Mouse (Mus musculus): ENCODE measurements around the gene Gm10974. TPM values are rescaled to one million over a fixed set of nuclear protein-coding genes. Genes with fewer than 3 reads are reported as not detected.

The Gm10974 gene
- polyA plus RNA-seq, 1 experiment from 2014 or later: not detected

DNA sequence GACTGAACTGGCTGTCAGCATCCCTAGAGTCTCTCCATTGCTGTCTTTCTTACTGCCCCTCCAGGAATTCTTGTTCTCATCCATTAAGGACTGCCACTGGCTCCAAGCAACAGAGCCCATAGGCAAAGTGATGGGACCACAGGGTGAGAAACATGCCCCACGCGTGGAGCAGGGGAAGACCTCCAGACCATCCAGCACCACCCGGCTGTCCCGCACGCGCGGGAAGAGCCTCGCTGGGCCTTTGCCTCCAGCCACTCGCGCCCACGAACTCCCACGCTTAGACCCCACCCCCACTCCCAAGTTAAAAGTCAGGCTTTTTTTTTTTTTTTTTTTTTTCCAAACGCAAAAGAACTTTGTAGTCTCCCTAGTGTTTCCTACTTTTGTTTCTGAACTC, 21.7 kb downstream of the Gm10974 start:
- Histone ChIP-seq H3K27ac (ENCODE audit: low read depth, low read length) (no peak overlapping the region), H3K9ac (ENCODE audit: low read depth, low read length) (peak overlapping the region; percentile 60; the same call in 1 of the 2 replicates), H3K4me3 (ENCODE audit: low read depth, low read length) (peak overlapping the region; percentile 55), H3K27me3 (ENCODE audit: control insufficient read depth, insufficient read depth, low read length) (peaks cover 7% of the 10 kb centered on the region; the same call in 1 of the 2 replicates), H3K9me3 (ENCODE audit: control insufficient read depth, low read length) (no peaks in the 10 kb centered on the region), H3K4me2 (replicated peaks; ENCODE audit: low read depth, low read length) (peak overlapping the region; percentile 99), H3K4me1 (replicated peaks; ENCODE audit: control insufficient read depth, insufficient read depth, low read length) (0 out of 2 replicates have a peak, but pooled peaks cover 2% of the 10 kb centered on the region), H3K36me3 (ENCODE audit: control insufficient read depth, insufficient read depth, low read length) (no peaks in the 10 kb centered on the region)
- WGBS: 1% methylated on average over 13 of the region's 13 CpGs
- DNase-seq (ENCODE audit: low spot score) (peak; percentile 43), ATAC-seq (ENCODE audit: low FRiP score) (peak; percentile 22; the same call in 1 of the 2 replicates)

DNA sequence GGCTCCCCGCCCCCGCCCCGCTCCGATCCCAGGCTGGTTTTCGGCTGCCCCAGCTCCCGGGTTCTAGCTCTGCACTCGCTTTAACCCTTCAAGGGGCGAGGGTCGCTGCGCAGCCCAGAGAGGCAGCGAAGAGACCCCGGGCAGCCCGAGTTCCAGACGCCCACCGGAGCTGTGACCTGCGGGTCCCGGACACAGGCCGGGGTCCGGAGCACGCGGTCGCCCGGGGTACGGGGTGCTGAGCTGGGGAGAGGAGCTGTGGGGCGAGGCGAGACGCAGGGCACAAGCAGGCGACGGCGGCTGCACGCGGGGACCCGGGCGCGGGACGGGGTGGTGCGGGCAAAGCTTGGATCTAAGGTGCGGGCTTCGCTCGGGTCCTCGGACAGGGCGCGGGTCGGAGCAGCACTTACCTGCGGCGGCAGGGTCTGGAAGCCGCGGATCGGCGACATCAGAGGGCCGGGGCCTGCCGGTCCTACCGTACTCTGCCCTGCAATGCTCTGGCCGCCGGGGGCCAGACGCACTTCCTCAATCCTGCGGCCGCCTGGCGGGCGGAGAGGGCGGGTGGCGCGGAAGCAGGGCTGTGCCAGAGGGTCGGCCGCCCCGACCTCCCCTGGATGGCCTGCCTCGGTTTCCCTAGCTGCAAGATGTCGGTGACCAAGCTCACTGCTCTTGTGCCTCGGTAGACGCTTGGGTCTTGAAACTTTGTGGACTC, 22.3 kb downstream of the Gm10974 start, which contains the start of gene Lrrk1:
Lrrk1 (minus strand) TSS at position 538 of the 709 bp plus-strand sequence.
- peaks cover 7% of the 10 kb centered on the region; the same call in 1 of the 2 replicates for H3K27me3 ChIP-seq (ENCODE audit: control insufficient read depth, insufficient read depth, low read length)
- H3K27ac ChIP-seq (ENCODE audit: low read depth, low read length): no peak within 1 kb of the TSS
- ATAC-seq (ENCODE audit: low FRiP score) (peak; percentile 79), DNase-seq (ENCODE audit: low spot score) (peak; percentile 80)
- peak within 1 kb of the TSS; percentile 60 for H3K9ac ChIP-seq (ENCODE audit: low read depth, low read length)
- no peaks in the 10 kb centered on the region for H3K36me3 ChIP-seq (ENCODE audit: control insufficient read depth, insufficient read depth, low read length)
- H3K9me3 ChIP-seq (ENCODE audit: control insufficient read depth, low read length): no peaks in the 10 kb centered on the region
- peak within 1 kb of the TSS; percentile 99 for H3K4me2 ChIP-seq (replicated peaks; ENCODE audit: low read depth, low read length)
- H3K4me1 ChIP-seq (replicated peaks; ENCODE audit: control insufficient read depth, insufficient read depth, low read length): 0 out of 2 replicates have a peak, but pooled peaks cover 2% of the 10 kb centered on the region
- WGBS: under 1% methylated on average over 69 of the region's 70 CpGs
- peak within 1 kb of the TSS; percentile 55 for H3K4me3 ChIP-seq (ENCODE audit: low read depth, low read length)

DNA sequence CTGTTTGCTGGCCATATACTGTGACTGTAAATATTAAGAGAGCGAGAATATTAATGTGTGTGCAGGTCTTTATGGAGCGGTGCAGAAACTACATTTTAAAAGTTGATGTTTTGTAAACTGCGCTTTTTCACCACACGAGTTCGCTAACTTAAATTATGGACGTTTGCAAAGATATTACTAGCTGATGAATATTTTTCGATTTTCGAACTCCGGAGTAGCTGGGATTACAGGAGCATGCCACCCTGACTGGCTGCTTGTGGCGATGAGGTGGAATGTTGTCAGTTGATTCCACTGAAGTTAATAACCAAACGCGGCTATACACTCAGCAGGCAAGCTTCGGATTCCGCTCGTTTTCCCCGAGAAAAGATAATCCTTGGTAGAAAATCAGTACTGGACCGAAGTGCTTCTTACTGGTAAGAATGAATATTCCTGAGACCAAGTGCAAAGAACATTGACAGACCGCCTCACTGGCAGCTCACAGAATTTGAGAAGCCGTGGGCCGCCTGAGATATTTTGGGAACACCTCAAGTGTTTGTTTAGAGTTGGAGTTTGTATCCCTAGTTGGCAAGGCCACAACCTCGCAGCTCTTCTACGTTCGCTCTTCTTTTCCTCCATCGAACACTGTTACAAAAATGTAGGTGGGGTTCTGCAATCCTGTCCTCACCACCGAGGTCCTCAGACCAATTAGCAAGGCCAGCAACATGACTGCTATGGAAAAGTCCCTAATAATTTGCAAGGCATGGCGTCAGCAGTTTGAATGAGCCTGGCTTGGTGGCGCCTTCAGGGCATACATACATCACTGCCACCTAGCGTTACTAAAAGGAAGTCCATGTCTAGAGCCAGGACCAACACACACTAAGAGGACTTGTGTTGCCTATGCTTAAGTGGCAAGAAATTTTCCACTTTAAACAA, 23.2 kb downstream of the Gm10974 start:
- Histone ChIP-seq H3K9me3 (ENCODE audit: control insufficient read depth, low read length) (no peaks in the 10 kb centered on the region), H3K27ac (ENCODE audit: low read depth, low read length) (no peak overlapping the region), H3K9ac (ENCODE audit: low read depth, low read length) (peak overlapping the region; percentile 60; the same call in 1 of the 2 replicates), H3K36me3 (ENCODE audit: control insufficient read depth, insufficient read depth, low read length) (no peaks in the 10 kb centered on the region), H3K4me2 (replicated peaks; ENCODE audit: low read depth, low read length) (peak overlapping the region; percentile 99), H3K4me1 (replicated peaks; ENCODE audit: control insufficient read depth, insufficient read depth, low read length) (0 out of 2 replicates have a peak, but pooled peaks cover 2% of the 10 kb centered on the region), H3K27me3 (ENCODE audit: control insufficient read depth, insufficient read depth, low read length) (peaks cover 7% of the 10 kb centered on the region; the same call in 1 of the 2 replicates), H3K4me3 (ENCODE audit: low read depth, low read length) (peak overlapping the region; percentile 55)
- ATAC-seq (ENCODE audit: low FRiP score) (peak; percentile 72; the same call in 1 of the 2 replicates), DNase-seq (ENCODE audit: low spot score) (peak; percentile 79)
- 15% methylated on average over 28 of the region's 28 CpGs for WGBS

DNA sequence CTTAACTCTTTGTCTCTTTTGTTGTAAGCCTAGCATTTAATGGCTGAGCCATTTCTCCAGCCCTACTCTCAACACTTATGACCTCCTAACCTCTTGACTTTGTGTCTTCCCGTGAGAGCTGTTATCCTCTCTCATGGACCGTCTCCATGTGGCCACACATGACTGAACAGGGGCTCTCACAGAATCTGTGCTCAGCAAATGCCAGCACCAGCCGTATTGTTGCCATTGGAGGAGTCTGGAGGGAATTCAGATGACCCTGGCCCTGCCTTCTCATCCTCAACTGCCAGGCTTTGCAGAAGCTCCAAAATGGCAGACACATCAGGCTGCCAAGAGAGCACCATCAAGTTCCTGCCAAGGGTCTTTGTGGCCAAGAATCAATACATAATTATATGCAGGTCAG, 31.6 kb downstream of the Gm10974 start:
- Histone ChIP-seq H3K36me3 (ENCODE audit: control insufficient read depth, insufficient read depth, low read length) (no peaks in the 10 kb centered on the region), H3K4me2 (replicated peaks; ENCODE audit: low read depth, low read length) (no peak overlapping the region), H3K4me3 (ENCODE audit: low read depth, low read length) (no peak overlapping the region), H3K27me3 (ENCODE audit: control insufficient read depth, insufficient read depth, low read length) (no peaks in the 10 kb centered on the region), H3K9ac (ENCODE audit: low read depth, low read length) (no peak overlapping the region), H3K27ac (ENCODE audit: low read depth, low read length) (no peak overlapping the region), H3K9me3 (ENCODE audit: control insufficient read depth, low read length) (no peaks in the 10 kb centered on the region), H3K4me1 (replicated peaks; ENCODE audit: control insufficient read depth, insufficient read depth, low read length) (no peaks in the 10 kb centered on the region)
- WGBS: 33% methylated on average over 3 of the region's 3 CpGs
- DNase-seq (ENCODE audit: low spot score): no peak
- ATAC-seq (ENCODE audit: low FRiP score): no peak

DNA sequence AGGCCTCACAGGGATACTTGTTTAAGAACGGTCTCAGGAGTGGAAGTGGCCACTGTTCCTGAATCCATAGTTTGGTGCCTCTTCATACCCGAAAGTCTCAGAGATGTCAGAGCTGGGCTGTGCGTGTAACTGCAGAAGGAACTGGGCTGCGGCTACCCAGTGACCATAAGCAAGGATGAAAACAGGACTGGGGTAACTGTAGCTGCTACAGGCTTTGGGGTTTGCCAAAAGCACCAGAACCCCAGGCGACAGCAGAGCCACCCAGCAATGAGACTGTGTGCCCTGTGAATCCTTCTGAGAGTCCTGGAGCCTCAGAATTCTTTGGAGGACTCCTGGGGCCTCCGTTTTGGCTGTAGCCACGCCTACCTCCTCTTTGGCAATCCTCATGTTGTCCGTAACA, 35.9 kb downstream of the Gm10974 start:
- Histone ChIP-seq H3K4me2 (replicated peaks; ENCODE audit: low read depth, low read length) (no peak overlapping the region), H3K27ac (ENCODE audit: low read depth, low read length) (no peak overlapping the region)
- 69% methylated on average over 8 of the region's 8 CpGs for WGBS

DNA sequence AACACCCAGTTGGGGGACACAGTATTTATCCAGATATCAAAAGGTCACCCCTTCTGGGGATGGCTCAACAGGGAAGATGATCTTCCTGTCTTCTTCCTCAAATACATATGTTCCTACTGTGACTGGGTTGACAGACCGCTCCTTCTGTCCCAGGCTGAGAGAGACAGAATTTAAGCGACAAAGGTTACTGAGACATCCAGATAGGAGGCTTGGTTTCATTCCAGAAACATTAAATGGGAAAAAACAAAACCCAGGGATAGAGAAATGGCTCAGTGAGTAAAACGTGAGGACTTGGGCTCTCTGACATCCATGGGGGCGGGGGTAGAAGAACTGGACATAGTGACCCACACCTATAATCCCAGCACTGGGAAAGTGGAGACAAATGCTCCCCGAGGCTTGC, 37.2 kb downstream of the Gm10974 start:
- H3K4me1 ChIP-seq (replicated peaks; ENCODE audit: control insufficient read depth, insufficient read depth, low read length): no peaks in the 10 kb centered on the region
- no peak overlapping the region for H3K4me2 ChIP-seq (replicated peaks; ENCODE audit: low read depth, low read length)
- no peaks in the 10 kb centered on the region for H3K27me3 ChIP-seq (ENCODE audit: control insufficient read depth, insufficient read depth, low read length)
- H3K9ac ChIP-seq (ENCODE audit: low read depth, low read length): no peak overlapping the region
- H3K4me3 ChIP-seq (ENCODE audit: low read depth, low read length): no peak overlapping the region
- WGBS: 87% methylated on average over 5 of the region's 5 CpGs
- no peak overlapping the region for H3K27ac ChIP-seq (ENCODE audit: low read depth, low read length)
- H3K36me3 ChIP-seq (ENCODE audit: control insufficient read depth, insufficient read depth, low read length): no peaks in the 10 kb centered on the region
- DNase-seq (ENCODE audit: low spot score) (no peak), ATAC-seq (ENCODE audit: low FRiP score) (no peak)
- no peaks in the 10 kb centered on the region for H3K9me3 ChIP-seq (ENCODE audit: control insufficient read depth, low read length)

More for the DNA sequence above, 35.9 kb downstream of the Gm10974 start:
- ATAC-seq (ENCODE audit: low FRiP score): no peak
- Histone ChIP-seq H3K9ac (ENCODE audit: low read depth, low read length) (no peak overlapping the region), H3K36me3 (ENCODE audit: control insufficient read depth, insufficient read depth, low read length) (no peaks in the 10 kb centered on the region), H3K4me3 (ENCODE audit: low read depth, low read length) (no peak overlapping the region), H3K27me3 (ENCODE audit: control insufficient read depth, insufficient read depth, low read length) (no peaks in the 10 kb centered on the region), H3K4me1 (replicated peaks; ENCODE audit: control insufficient read depth, insufficient read depth, low read length) (no peaks in the 10 kb centered on the region), H3K9me3 (ENCODE audit: control insufficient read depth, low read length) (no peaks in the 10 kb centered on the region)
- no peak for DNase-seq (ENCODE audit: low spot score)

DNA sequence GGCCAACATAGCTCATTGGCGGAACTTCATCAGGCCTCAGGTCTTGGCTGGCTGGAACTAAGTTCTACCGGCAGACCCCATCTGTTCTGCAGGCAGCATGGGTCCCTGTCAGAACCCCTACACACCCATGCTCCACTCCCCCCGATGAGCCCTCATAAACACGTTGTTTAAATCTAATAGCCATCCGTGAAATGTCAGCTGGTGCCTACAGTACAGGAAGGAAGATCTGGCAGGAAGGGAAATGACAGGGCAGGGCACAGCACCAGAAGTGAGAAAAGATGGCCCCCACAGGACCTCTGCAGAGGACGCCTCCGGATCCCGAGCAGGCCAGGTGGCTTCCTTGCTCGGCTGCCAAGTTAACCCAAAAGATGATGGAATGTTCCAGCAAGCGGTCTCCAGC, 38.4 kb downstream of the Gm10974 start:
- no peak overlapping the region for H3K27ac ChIP-seq (ENCODE audit: low read depth, low read length)
- H3K9ac ChIP-seq (ENCODE audit: low read depth, low read length): no peak overlapping the region
- WGBS: 71% methylated on average over 10 of the region's 10 CpGs

DNA sequence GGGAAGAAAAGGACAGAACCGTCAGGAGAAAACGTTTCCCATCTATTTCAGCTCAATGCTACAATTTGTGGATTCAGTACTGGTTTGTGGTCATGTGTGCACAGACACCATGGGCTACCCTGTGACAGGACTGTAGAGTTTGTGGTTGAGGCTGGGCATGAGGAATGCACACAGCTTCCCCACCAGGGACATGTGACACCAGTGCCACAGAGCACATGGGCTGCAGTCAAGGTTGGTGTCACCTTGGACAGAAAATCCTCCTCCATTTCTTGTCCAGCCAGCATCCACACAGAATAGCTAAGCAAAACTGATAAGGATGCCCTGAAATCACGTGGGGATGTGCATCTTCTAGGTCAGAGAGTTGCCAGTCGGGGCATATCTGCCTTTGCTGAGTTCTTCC, 39.1 kb downstream of the Gm10974 start:
- Histone ChIP-seq H3K27ac (ENCODE audit: low read depth, low read length) (no peak overlapping the region), H3K9ac (ENCODE audit: low read depth, low read length) (no peak overlapping the region), H3K4me1 (replicated peaks; ENCODE audit: control insufficient read depth, insufficient read depth, low read length) (no peaks in the 10 kb centered on the region), H3K9me3 (ENCODE audit: control insufficient read depth, low read length) (no peaks in the 10 kb centered on the region), H3K36me3 (ENCODE audit: control insufficient read depth, insufficient read depth, low read length) (no peaks in the 10 kb centered on the region), H3K4me2 (replicated peaks; ENCODE audit: low read depth, low read length) (no peak overlapping the region), H3K4me3 (ENCODE audit: low read depth, low read length) (no peak overlapping the region), H3K27me3 (ENCODE audit: control insufficient read depth, insufficient read depth, low read length) (no peaks in the 10 kb centered on the region)
- 78% methylated on average over 4 of the region's 4 CpGs for WGBS
- DNase-seq (ENCODE audit: low spot score): no peak
- no peak for ATAC-seq (ENCODE audit: low FRiP score)

More for the DNA sequence above, 38.4 kb downstream of the Gm10974 start:
- DNase-seq (ENCODE audit: low spot score): no peak
- Histone ChIP-seq H3K4me1 (replicated peaks; ENCODE audit: control insufficient read depth, insufficient read depth, low read length) (no peaks in the 10 kb centered on the region), H3K27me3 (ENCODE audit: control insufficient read depth, insufficient read depth, low read length) (no peaks in the 10 kb centered on the region), H3K9me3 (ENCODE audit: control insufficient read depth, low read length) (no peaks in the 10 kb centered on the region), H3K36me3 (ENCODE audit: control insufficient read depth, insufficient read depth, low read length) (no peaks in the 10 kb centered on the region), H3K4me3 (ENCODE audit: low read depth, low read length) (no peak overlapping the region), H3K4me2 (replicated peaks; ENCODE audit: low read depth, low read length) (no peak overlapping the region)
- no peak for ATAC-seq (ENCODE audit: low FRiP score)

Data from hindbrain, embryonic 11.5 days (tissue).